Mouse (Mus musculus) layer of hippocampus, adult 8-10 months (tissue): ENCODE results near the gene Sobp. TPM values are rescaled to one million over a fixed set of nuclear protein-coding genes. Genes with fewer than 3 reads are reported as not detected.

Source experiments
- DNase-seq, 2 experiments: peaks; one replicate each; pipeline ENCODE4 v3.0.0; 2022; ENCODE audit warnings: low spot score in 2 of 2
- total RNA-seq, 4 experiments: library from RNA; stranded (reverse); gene quantifications; 2 replicates each; pipeline ENCODE4 v1.2.4; 2022

The Sobp gene
- total RNA-seq: 10 to 100 TPM; 70.2 to 79.5 (median 72.3) TPM

- peak; percentile 67 to 75 for DNase-seq
Observed at GRCm38 (mm10) chr10:43174326-43175155, at the start of gene Sobp, which contains the start of gene 9030612E09Rik. Sobp (minus strand) TSS chr10:43174530. 9030612E09Rik (plus strand) TSS chr10:43174704.

- DNase-seq: no peak
Observed at GRCm38 (mm10) chr10:43223391-43223790, 49.1 kb upstream of the Sobp start.

DNA sequence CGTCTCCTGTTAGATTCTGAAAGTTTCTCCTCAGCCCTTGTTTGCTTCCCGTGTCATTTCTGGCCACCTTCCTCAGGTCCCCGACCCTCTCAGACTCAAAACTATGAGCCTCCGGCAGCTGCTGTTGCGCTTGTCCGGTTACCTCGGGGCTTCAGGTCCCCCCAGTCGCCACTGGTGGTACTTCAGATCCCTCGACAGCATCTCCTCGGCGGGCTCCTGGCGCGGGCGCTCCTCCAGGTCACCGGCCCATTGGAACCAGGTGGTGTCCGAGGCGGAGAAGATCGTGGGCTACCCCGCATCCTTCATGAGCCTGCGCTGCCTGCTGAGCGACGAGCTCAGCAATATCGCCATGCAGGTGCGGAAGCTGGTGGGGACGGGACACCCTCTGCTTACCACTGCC, 47.3 kb upstream of the Sobp start:
- DNase-seq: no peak

DNA sequence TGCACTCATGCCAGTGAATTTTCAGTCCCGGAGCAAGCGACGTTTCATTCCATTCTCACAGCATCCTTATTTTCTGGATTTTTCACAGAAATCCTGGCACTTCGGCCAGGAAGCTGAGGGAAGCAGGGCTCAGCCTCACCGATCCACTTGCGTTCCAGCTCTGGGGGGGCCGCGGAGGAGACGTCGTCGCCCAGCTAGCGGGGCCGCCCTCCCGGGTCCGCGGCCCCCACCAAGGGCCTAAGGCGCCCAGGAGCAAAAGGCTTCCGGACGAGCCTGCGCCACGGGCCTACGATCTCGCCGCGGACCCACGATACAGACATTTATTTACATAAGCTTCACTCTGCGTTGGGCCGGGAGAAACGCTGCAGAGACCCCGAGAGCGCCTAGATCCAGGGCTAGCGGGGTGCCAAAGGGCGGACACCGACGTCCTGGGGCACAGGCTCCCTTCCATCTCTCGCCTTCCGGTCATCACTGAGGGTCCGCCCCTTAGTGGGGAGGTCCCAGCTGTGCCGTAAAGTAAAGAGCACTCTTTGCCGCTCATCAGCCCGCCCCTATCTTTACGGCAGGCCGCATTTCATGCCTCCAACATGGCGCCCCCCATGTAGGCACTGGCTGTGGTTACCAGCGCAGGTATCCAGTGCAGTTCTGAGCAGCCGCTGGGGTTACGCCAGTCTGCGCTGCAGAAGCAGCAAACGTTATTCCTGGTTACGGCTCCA, 46.7 kb upstream of the Sobp start, which contains the start of gene Pdss2:
Gene Pdss2 (plus strand): TSS at position 577 of the 716 bp plus-strand sequence.
- peak; percentile 94 to 95 for DNase-seq

GRCm38 (mm10) chr10:43220479-43220878, 46.1 kb upstream of the Sobp start:
- DNase-seq: no peak

- no peak for DNase-seq
Observed at GRCm38 (mm10) chr10:43217361-43217900, 43.1 kb upstream of the Sobp start.

DNA sequence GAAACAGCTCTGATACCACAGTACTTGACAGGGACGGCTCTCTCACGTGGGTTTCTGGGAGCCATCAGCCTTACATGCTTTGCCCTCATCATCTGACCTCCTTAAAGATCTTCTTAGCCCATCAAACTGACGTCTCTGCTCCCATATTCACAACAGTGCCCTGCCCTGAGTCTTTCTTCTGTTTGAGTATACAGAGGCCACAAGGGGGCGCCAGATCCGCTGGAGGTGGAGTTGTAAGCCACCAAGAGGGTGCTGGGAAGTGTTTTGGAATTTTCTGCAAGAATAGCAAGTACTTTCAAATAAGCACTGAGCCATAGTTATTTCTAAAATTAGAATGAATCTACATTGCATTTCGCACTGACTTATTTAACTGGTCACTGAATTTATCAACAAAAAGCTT, 37.5 kb upstream of the Sobp start:
- DNase-seq: no peak

DNA sequence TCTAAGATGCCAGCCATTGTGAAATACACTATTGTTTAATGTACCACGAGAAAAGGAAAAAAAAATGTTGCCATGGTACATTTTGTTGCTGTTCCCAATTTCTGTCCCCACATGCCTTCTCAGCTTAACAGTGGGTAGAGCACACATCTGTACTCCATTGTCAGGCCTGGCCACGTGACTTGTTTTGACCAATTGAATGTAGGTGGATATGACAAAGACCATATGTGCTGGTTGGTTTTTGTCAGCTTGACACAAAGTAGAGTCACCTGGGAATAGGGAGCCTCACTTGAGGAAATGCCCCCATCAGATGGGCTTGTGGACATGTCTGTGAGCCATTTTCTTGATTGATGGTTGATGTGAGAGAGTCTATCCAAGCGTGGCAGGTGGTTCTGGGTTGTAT, 29.5 kb upstream of the Sobp start:
- DNase-seq: no peak

- DNase-seq: no peak
Observed at GRCm38 (mm10) chr10:43200206-43200605, 25.9 kb upstream of the Sobp start.

DNA sequence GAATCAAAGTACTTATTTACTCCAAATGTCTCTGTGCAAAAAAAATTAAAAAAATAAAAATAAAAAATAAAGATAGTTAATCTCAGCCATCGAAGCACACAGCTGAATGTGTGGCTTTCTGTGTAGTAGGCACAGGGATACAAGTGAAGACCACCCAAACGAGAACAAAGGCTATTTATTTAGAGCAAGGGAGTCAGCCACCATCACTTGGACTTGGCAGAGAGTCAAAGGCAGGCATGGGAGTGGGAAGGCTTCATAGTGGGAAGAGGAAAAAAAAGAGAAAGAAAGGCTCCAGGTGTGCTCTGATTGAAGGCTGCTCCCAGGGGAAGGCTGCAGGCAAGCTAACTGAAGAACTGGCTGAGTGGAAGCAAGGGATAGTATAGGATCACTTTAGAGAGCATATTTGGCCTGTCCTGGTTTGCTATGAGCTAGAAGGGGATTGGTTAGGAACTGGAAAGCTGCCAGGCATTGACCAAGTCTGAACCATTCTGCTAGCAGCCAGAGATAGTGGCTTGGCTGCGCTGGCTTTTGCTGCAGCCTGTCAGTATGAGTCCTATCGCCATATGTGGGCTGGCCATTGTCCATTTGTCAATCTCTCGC, 6.1 kb upstream of the Sobp start:
- no peak for DNase-seq

DNA sequence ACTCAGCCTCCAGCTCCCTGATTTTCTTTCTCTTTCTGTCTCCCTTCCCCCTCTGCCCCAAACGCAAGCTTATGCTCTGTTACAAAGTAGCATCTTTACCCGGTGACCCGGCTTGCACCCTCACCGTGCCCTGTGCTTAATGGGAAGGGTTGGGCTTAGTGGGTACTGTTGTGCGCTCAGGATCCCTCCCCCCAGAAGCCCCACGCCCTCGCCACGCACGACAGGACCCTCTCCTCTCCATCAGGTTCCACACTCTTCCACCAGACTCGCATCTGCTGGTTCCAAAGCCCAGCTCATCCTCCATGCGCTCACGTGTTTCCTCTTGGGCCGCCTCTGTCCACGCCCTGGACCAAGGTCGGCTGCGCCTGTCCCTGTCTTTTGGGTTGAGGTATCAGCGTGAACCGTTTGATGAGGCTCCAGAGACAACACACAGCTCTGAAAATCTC, 849 bp upstream of the Sobp start:
- no peak for DNase-seq

DNA sequence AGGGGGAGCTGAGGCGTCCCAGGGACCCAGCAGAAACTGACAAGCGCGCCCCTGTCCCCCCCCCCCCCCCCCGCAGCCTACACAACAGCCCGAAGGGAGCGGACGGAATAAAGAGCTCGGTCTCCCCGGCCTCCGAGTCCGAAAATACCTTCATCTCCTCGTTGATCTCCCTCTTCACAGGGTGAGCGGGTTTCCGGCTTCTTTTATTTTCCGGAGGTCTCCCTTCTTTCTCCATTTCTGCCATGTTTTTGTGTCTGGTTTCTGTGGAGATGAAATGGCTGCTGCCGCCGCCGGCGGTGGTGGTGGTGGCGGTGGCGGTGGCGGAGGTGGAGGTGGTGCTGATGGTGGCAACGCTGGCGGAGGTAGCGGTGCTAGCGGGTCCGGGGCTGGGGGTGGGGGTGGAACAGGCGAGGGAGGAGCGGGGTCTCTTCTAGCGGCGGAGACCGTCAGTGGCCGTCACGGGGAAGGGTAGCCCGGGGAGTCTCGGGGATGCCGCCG, 453 bp downstream of the Sobp start:
- no peak for DNase-seq

GRCm38 (mm10) chr10:43173141-43173827, 1.0 kb downstream of the Sobp start:
- peak in 1 of 2 experiments; percentile 37 for DNase-seq

DNA sequence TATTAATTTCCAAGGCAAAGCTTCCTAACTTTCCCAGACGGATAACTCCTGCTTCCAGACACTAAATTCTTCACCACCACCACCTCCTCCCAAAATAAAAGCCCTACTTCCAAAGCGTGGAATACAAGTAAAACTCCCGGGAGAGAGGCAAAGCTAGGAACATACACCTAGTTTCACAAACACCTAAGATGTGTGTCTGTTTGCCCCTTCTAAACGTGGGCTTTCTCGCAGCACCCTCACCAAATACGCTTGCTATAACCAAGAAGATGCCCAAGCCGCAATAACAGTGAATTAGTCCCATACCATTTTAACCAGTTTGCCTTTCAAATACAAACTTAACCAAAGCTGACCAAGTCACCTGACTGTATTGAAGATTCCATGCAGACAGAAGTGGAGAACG, 1.8 kb downstream of the Sobp start:
- DNase-seq: no peak

GRCm38 (mm10) chr10:43172066-43172465, 2.3 kb downstream of the Sobp start:
- DNase-seq: no peak

DNA sequence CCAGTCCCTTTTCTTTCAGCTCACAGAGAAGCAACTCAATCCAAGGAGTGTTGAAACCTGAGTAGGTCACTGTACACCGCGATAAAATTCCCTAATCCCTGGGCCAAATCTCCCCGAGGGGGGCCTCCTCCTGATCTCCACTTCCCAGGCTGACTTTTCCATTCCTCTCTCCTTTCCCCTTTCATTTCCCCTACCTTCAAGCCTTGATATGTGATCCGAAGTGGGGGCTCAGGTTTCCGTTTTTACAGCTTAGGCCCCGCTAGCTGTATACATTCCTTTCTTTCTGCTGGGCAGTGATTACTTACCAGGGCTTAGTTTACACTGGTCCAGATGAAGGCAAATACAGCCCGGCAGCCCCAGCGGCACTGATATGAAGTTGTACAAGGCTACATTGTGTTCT, 3.2 kb downstream of the Sobp start:
- no peak for DNase-seq

GRCm38 (mm10) chr10:43168847-43169246, 5.5 kb downstream of the Sobp start:
- no peak for DNase-seq

- DNase-seq: no peak
Observed at GRCm38 (mm10) chr10:43166817-43167216, 7.5 kb downstream of the Sobp start.

DNA sequence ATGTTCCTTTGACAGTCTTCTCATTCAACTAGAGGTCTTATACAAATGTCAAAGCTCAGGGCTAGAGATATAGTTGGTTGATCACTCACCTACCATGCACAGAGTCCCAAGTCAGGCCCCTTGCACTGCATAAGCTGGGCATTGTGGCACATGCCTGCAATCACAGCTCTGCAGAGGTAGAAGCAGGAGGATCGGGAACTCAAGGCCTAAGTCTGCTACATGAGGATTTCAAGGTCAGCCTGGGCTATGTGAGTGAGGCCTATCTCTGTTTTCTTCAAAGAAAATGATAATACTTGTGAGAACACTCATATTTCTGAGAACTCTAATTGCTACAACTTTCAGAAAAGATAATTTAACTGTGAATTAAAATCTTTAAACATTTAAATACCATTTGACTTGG, 8.2 kb downstream of the Sobp start:
- DNase-seq: no peak

- DNase-seq: no peak
Observed at GRCm38 (mm10) chr10:43164406-43164805, 9.9 kb downstream of the Sobp start.

- DNase-seq: no peak
Observed at GRCm38 (mm10) chr10:43162318-43162717, 12.0 kb downstream of the Sobp start.
